Mouse (Mus musculus): ENCODE measurements around the gene Hspg2. TPM values are rescaled to one million over a fixed set of nuclear protein-coding genes. Genes with fewer than 3 reads are reported as not detected.
"Not testable (repeated sequence)": the region's sequence is repeated elsewhere in the genome, so short reads cannot be mapped to it uniquely, and the experiment has no call there.

Hspg2 gene
- polyA plus RNA-seq, 1 experiment from 2014 or later, result 30.0 TPM

DNA sequence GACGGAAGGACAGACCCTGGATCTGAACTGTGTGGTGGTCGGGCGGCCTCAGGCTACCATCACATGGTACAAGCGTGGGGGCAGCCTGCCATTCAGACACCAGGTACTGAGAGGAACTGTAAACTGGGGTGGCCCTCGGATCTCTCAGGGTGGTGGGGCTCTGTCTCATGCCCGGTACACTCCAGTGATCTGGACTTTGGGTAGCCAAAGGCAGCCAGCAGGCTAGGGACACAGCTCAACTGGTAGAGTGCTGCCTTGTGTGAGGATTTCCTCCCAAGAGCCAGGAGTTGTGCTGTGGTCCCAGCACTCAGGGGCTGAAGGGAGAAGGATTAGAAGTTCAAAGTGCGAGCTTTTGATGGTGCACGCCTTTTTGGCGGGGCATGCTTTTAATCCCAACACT, 77.0 kb downstream of the Hspg2 start:
- Histone ChIP-seq H3K27ac (no peak overlapping the region), H3K4me3 (no peak overlapping the region), H3K9me3 (no peaks in the 10 kb centered on the region), H3K4me1 (no peaks in the 10 kb centered on the region), H3K9ac (no peak overlapping the region), H3K4me2 (no peak overlapping the region), H3K27me3 (no peaks in the 10 kb centered on the region), H3K36me3 (peaks cover 99% of the 10 kb centered on the region)
- 92% methylated on average over 9 of the region's 9 CpGs for WGBS
- no peak for ATAC-seq (ENCODE audit: insufficient number of reproducible peaks, insufficient read depth, low FRiP score, low TSS enrichment, low read depth)

DNA sequence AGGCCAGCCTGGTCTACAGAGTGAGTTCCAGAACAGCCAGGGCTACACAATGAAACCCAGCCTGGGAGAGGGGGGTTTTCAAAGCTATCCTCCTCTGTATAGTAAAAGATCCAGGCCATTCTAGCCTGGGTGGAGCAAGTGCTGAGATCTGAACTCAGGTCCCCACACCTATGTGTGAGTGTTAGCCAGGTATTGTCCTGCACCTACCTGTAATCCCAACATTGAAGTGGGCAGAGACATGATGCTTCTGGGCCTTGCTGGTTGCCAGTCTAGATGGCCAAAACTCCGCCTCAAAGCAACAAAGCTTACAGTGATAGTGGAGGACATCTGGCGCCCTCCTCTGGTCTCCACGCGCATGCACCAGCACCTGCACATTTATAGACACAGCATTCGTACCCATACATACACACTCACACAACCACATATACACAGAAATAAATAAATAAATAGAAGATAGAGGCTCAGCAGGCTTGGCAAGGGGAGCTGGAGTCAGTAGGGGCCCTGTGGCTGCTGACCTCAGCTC, 77.5 kb downstream of the Hspg2 start:
- WGBS, result 76% methylated on average over 5 of the region's 5 CpGs
- Histone ChIP-seq H3K4me2 (no peak overlapping the region), H3K27me3 (no peaks in the 10 kb centered on the region), H3K4me1 (no peaks in the 10 kb centered on the region), H3K36me3 (peaks cover 99% of the 10 kb centered on the region), H3K9me3 (no peaks in the 10 kb centered on the region), H3K9ac (no peak overlapping the region), H3K27ac (no peak overlapping the region), H3K4me3 (no peak overlapping the region)
- ATAC-seq (ENCODE audit: insufficient number of reproducible peaks, insufficient read depth, low FRiP score, low TSS enrichment, low read depth), result no peak

DNA sequence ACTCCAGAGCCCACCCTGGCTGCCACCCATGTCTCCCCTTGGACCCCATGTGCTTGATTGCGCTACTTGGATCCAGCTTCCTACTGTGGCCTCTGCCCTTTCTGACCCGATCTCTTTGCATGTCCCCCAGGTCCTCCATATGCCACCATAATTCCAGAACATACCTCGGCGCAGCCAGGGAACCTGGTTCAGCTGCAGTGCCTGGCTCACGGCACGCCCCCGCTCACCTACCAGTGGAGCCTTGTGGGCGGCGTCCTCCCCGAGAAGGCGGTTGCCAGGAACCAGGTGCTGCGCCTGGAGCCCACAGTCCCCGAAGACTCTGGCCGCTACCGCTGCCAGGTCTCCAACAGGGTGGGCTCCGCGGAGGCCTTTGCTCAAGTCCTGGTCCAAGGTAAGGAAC, 84.9 kb downstream of the Hspg2 start:
- 96% methylated on average over 17 of the region's 17 CpGs for WGBS
- H3K36me3 ChIP-seq, result peaks cover 94% of the 10 kb centered on the region

DNA sequence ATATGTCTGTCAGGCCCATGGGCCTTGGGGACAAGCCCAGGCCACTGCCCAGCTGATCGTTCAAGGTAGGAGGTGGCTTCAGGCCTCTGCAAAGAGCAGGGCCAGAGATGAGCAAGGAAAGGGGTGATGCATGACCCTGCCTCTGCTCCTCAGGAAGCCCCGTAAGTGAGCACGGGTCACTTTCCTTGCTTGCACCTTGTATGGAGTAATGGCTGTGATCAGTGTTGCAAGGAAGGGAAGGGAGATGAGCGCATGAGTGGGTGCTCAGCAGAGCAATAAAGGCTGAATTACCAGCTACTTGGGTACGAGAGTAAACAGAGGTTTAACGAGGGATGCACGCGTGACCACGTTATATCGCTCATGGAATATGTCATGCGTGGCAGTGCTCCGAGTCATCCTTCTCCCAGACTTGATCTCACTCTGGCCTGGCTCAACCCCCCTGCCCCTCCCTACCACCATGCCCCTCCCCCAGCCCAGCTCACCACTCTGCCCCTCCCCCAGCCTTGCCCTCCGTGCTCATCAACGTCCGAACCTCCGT, 88.2 kb downstream of the Hspg2 start:
- no peak for ATAC-seq (ENCODE audit: insufficient number of reproducible peaks, insufficient read depth, low FRiP score, low TSS enrichment, low read depth)
- H3K4me1 ChIP-seq, result no peaks in the 10 kb centered on the region
- no peak overlapping the region for H3K27ac ChIP-seq
- H3K27me3 ChIP-seq, result no peaks in the 10 kb centered on the region
- no peak overlapping the region for H3K4me3 ChIP-seq
- 92% methylated on average over 16 of the region's 16 CpGs for WGBS
- no peak overlapping the region for H3K4me2 ChIP-seq
- H3K9me3 ChIP-seq, result no peaks in the 10 kb centered on the region
- no peak overlapping the region for H3K9ac ChIP-seq
- H3K36me3 ChIP-seq, result peaks cover 88% of the 10 kb centered on the region

More for the DNA sequence above, 84.9 kb downstream of the Hspg2 start:
- Histone ChIP-seq H3K27me3 (no peaks in the 10 kb centered on the region), H3K4me3 (no peak overlapping the region), H3K4me2 (no peak overlapping the region), H3K4me1 (no peaks in the 10 kb centered on the region), H3K27ac (no peak overlapping the region), H3K9ac (no peak overlapping the region), H3K9me3 (no peaks in the 10 kb centered on the region)
- ATAC-seq (ENCODE audit: insufficient number of reproducible peaks, insufficient read depth, low FRiP score, low TSS enrichment, low read depth), result no peak

DNA sequence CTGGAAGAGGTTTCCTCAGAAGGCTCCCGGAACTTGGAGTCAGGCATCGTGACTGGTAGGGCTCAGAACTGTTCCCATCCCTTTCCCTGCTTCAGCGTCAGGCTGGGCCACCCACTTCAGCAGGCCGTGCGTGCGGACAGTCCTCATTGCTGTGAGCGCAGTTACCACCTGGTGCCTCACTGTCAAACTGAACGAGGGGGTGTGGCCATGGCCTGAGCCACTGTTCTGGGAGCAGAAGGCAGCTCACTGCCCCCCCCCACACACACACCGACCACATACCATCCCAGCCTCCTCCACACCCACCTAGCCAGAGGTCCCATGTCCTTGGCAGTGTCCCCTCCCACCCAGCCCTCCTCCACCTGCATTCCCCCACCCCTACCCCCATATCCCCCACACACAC, 101.3 kb downstream of the Hspg2 start:
- ATAC-seq (ENCODE audit: insufficient number of reproducible peaks, insufficient read depth, low FRiP score, low TSS enrichment, low read depth), result no peak

DNA sequence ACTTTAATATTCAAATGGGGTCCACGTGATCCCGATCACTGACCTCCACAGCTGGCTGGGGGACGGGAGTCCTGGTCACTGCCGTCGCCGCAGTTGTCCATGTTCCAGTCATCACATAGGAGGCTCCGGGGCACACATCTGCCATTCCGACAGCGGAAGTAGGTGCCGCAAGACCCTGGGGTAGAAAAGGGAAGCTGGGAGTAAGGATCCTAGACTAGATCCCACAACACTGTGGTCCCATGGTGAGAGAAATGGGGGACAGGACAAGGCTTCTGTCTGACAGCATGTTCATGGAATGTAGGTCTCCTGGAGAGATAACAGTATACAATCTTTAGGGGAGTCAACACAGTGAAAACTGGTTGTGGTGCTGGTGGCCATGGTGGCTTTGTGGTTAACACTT, 105.9 kb downstream of the Hspg2 start, which contains the start of gene Ldlrad2:
Ldlrad2 (minus strand) TSS at position 101 of the 400 bp plus-strand sequence.
- Histone ChIP-seq H3K27ac (no peak within 1 kb of the TSS), H3K4me1 (peaks cover 5% of the 10 kb centered on the region; the same call in 1 of the 2 replicates), H3K27me3 (peaks cover 17% of the 10 kb centered on the region), H3K36me3 (peaks cover 23% of the 10 kb centered on the region), H3K4me3 (no peak within 1 kb of the TSS), H3K4me2 (no peak within 1 kb of the TSS), H3K9ac (no peak within 1 kb of the TSS), H3K9me3 (no peaks in the 10 kb centered on the region)
- no peak for ATAC-seq (ENCODE audit: insufficient number of reproducible peaks, insufficient read depth, low FRiP score, low TSS enrichment, low read depth)
- WGBS, result 83% methylated on average over 10 of the region's 10 CpGs

More for the DNA sequence above, 101.3 kb downstream of the Hspg2 start:
- Histone ChIP-seq H3K4me1 (peaks cover 6% of the 10 kb centered on the region), H3K9ac (peak overlapping the region; percentile 27; the same call in 1 of the 2 replicates), H3K27me3 (no peaks in the 10 kb centered on the region), H3K27ac (no peak overlapping the region), H3K36me3 (peaks cover 64% of the 10 kb centered on the region), H3K9me3 (no peaks in the 10 kb centered on the region), H3K4me2 (no peak overlapping the region), H3K4me3 (no peak overlapping the region)
- 83% methylated on average over 9 of the region's 9 CpGs for WGBS

DNA sequence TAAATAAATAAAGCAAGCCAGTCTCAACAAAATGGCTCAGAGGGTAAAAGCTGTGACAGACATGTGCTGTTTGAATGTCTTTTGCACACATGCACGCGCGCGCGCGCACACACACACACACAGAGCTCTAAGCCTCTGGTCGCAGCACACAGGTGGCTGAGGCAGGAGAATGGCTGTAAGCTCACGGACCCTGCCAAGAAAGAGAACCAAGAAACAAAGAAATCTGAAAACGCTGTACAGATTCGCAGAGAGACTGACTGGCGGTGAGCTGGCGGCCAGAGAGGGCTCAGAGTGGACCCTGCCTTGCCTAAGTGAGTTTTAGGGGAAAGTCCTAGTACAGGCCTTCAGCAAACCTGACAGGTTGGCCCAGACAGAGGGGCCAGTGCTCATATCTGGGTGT, 108.9 kb downstream of the Hspg2 start:
- no peak overlapping the region for H3K9ac ChIP-seq
- H3K4me2 ChIP-seq, result no peak overlapping the region
- no peak overlapping the region for H3K27ac ChIP-seq
- 95% methylated on average over 12 of the region's 12 CpGs for WGBS
- ATAC-seq (ENCODE audit: insufficient number of reproducible peaks, insufficient read depth, low FRiP score, low TSS enrichment, low read depth), result no peak
- H3K27me3 ChIP-seq, result peaks cover 23% of the 10 kb centered on the region
- H3K4me1 ChIP-seq, result peaks cover 10% of the 10 kb centered on the region
- no peaks in the 10 kb centered on the region for H3K36me3 ChIP-seq
- no peaks in the 10 kb centered on the region for H3K9me3 ChIP-seq
- H3K4me3 ChIP-seq, result no peak overlapping the region

DNA sequence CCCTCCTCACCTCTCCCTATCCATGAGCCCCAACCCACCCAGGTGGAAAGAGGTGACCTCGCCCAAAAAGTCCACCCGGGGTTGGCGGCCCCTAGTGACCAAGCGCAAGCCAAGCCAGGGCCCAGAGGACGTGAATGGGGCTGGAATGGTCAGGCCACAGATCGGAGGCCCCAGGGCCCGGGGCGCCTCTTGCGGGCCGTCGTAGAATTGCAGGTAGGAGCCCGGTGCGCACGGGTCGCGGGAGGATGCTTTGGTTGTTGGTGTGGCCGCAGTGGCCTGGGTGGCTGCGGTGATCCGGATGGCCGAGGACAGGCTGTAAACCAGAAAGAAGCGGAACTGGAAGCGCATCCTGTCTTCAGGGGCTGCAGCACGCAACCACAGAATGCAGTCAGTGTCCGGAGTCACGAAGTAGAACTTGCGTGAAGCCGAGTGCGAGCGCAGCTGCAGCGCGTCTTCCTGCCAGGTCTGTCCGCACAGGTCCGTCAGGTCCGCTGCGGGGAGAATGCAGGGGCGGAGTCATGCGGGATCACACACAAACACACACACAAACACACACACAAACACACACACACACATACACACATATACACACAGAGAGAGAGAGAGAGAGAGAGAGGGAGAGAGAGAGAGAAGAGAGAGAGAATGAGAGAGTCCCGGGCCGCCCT, 109.7 kb downstream of the Hspg2 start:
- H3K36me3 ChIP-seq, result no peaks in the 10 kb centered on the region
- peak overlapping the region; percentile 71 for H3K4me2 ChIP-seq
- peak overlapping the region; percentile 69 for H3K9ac ChIP-seq
- H3K4me1 ChIP-seq, result peaks cover 10% of the 10 kb centered on the region
- 4% methylated on average over 39 of the region's 39 CpGs for WGBS
- H3K4me3 ChIP-seq, result peak overlapping the region; percentile 40
- ATAC-seq (ENCODE audit: insufficient number of reproducible peaks, insufficient read depth, low FRiP score, low TSS enrichment, low read depth), result no peak
- peaks cover 23% of the 10 kb centered on the region for H3K27me3 ChIP-seq
- H3K9me3 ChIP-seq, result no peaks in the 10 kb centered on the region
- no peak overlapping the region for H3K27ac ChIP-seq

DNA sequence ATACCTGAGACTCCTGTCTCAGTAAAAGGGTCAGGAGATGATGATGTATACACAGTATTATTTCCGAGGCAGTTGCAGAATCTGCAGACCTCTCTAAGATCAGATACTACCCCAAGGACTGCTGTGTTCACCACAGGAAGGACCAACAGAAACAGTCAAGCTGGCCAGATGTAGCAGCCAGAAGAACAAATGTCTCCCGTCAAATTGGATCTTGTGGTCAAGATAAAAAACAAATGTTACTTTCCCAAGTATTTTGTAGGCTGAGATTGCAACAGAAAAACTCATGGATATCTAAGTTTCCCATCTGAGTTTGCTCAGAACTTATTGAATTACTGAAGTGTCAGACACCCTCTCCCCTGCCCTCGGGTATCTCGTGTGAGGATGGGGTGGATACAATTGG, 111.2 kb downstream of the Hspg2 start:
- Histone ChIP-seq H3K4me3 (no peak overlapping the region), H3K4me2 (no peak overlapping the region), H3K27me3 (peaks cover 23% of the 10 kb centered on the region), H3K9ac (no peak overlapping the region), H3K4me1 (peaks cover 10% of the 10 kb centered on the region), H3K27ac (no peak overlapping the region), H3K36me3 (no peaks in the 10 kb centered on the region), H3K9me3 (no peaks in the 10 kb centered on the region)
- WGBS, result 34% methylated on average over 4 of the region's 4 CpGs
- ATAC-seq (ENCODE audit: insufficient number of reproducible peaks, insufficient read depth, low FRiP score, low TSS enrichment, low read depth), result no peak

DNA sequence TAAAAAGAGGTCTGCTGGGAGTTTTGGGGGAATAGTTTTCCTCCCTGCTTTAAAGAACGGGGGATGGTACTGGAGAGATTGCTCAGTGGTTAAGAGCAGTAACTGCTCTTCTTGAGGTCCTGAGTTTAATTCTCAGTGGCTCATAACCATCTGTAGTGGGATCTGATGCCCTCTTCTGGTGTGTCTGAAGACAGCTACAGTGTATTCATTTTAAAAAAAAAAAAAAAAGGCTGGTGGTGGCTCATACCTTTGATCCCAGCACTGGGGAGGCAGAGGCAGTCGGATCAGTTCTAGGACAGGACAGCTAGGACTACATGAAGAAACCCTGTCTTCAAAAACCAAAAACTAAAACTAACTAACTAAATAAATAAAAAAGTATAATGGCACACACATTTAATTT, 111.7 kb downstream of the Hspg2 start:
- Histone ChIP-seq H3K4me3 (no peak overlapping the region), H3K9me3 (no peaks in the 10 kb centered on the region), H3K4me1 (peaks cover 10% of the 10 kb centered on the region), H3K9ac (no peak overlapping the region), H3K36me3 (no peaks in the 10 kb centered on the region), H3K27me3 (peaks cover 23% of the 10 kb centered on the region), H3K27ac (no peak overlapping the region), H3K4me2 (no peak overlapping the region)
- ATAC-seq (ENCODE audit: insufficient number of reproducible peaks, insufficient read depth, low FRiP score, low TSS enrichment, low read depth), result no peak
- WGBS, result 57% methylated on average over 2 of the region's 2 CpGs

DNA sequence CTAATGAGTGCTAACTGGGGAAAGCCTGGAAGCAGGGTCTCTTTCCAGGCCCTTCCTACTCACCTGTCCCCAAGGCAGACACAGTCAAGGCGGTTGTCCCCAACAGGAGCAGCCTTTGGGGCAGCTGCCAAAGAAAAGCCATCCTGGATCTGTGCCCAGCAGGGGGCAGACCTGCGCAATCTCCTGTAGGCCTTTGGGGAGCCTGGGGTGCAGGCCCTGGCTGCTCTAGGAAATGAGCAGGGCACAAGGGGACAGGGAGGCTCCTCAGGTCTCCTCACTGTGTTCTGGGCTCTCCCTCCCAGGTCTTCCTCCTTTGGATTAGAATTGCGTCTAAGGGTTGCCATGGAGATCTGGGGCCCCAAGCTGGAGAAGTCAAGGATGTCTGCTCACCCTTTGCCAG, 113.2 kb downstream of the Hspg2 start:
- no peaks in the 10 kb centered on the region for H3K36me3 ChIP-seq
- no peak overlapping the region for H3K4me2 ChIP-seq
- no peaks in the 10 kb centered on the region for H3K9me3 ChIP-seq
- H3K27me3 ChIP-seq, result peaks cover 23% of the 10 kb centered on the region
- no peak for ATAC-seq (ENCODE audit: insufficient number of reproducible peaks, insufficient read depth, low FRiP score, low TSS enrichment, low read depth)
- WGBS, result 30% methylated on average over 3 of the region's 3 CpGs
- no peak overlapping the region for H3K27ac ChIP-seq
- H3K4me3 ChIP-seq, result no peak overlapping the region
- H3K4me1 ChIP-seq, result peaks cover 10% of the 10 kb centered on the region
- H3K9ac ChIP-seq, result no peak overlapping the region

DNA sequence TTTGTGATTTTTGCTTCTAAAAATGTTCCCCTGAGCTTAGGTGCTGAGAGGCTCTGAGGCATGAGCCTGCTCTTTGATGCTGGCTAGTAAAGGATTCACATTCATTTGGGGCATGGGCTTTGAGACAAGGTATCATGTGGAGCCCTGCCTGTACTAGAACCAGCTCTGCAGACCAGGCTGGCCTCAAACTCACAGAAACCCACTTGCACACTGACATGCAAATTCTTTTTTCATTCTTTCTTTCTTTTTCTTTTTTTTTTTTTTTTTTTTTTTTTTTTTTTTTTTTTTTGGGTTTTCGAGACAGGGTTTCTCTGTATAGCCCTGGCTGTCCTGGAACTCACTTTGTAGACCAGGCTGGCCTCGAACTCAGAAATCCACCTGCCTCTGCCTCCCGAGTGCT, 120.5 kb downstream of the Hspg2 start:
- H3K27ac ChIP-seq; H3K4me3 ChIP-seq; H3K36me3 ChIP-seq; H3K4me1 ChIP-seq; H3K27me3 ChIP-seq; H3K4me2 ChIP-seq; H3K9me3 ChIP-seq; ATAC-seq (ENCODE audit: insufficient number of reproducible peaks, insufficient read depth, low FRiP score, low TSS enrichment, low read depth); H3K9ac ChIP-seq: not testable (repeated sequence)
- 88% methylated on average over 2 of the region's 3 CpGs for WGBS
